Mouse (Mus musculus): ENCODE measurements around the gene Swap70. TPM values are rescaled to one million over a fixed set of nuclear protein-coding genes. Genes with fewer than 3 reads are reported as not detected.

Swap70 gene
- polyA plus RNA-seq (2016; fragmentation: Nextera tagmentation; extraction: Ambion mirVana), result 22.2 and 24.0 TPM in 2 replicates

DNA sequence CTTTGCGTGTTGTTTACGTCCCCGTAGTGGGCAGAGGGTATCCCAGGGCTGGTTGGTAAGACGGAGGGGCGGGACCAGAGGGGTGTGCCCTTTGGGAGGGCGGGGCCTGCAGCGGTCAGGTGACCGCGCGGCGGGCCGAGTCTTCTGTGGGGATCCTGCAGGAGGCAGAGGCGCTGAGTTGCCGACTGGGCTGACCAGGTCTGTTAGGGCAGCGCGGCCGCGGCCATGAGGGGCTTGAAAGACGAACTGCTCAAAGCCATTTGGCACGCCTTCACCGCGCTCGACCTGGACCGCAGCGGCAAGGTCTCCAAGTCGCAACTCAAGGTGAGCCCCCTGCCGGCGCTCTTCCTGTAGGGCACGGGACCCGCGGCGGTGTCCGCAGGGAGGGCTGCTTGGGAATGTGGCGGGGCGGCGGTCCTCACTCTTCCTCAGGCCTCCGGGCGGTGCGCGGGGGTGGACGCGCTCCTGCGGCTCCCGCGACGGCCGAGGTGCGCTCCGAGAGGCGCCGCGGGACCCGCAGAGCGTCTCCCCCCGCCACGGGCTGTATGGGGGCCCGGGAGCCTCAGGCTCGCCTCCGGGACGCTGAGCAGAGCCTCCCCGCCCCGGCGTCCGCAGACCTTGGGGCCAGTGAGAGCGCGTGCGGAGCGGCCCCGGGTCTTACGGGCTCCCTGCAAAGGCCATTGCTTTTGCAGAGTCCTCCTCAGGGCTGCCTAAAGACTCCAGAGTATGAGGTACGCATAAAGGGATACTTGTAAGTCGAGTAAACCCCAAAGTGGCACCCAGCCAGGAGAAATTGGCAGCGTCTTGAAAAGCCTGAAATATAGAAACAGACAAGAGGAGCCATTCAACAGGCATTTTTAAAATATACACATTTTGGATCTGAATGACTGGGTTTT, at the start of gene Swap70:
TSS of gene Swap70 (plus strand) at position 126 of the 896 bp plus-strand sequence.
- Histone ChIP-seq H3K9me3 (no peaks in the 10 kb centered on the region), H3K4me1 (0 out of 2 replicates have a peak, but pooled peaks cover 9% of the 10 kb centered on the region), H3K27ac (peak within 1 kb of the TSS; percentile 80), H3K4me2 (peak within 1 kb of the TSS; percentile 67), H3K36me3 (replicated peaks) (peaks cover 9% of the 10 kb centered on the region; the same call in 1 of the 2 replicates), H3K9ac (peak within 1 kb of the TSS; percentile 70), H3K4me3 (replicated peaks) (peak within 1 kb of the TSS; percentile 64), H3K27me3 (no peaks in the 10 kb centered on the region)
- under 1% methylated on average over 73 of the region's 73 CpGs for WGBS
- ATAC-seq (ENCODE audit: low FRiP score), result peak; percentile 98

DNA sequence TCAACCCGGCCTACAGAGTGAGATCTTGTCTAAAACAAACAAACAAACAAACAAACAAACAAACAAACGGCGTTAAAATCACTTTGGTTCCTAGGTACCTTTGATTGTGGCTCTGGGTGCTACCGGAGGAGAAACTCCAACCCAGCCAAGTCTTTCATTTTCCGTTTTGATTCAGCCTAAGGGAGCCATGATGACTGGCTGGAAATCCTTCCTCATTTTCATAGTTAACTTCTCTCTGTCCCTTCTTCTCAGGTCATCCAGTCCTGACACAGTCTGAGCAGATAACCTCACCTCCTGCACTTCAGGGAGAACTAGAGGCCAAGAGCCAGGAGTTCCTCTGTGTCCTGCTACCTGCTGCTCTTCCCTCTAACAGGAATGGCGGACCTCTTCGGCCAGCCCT, 42.3 kb upstream of the Swap70 start:
- Histone ChIP-seq H3K36me3 (replicated peaks) (no peaks in the 10 kb centered on the region), H3K27ac (no peak overlapping the region), H3K9ac (no peak overlapping the region), H3K9me3 (no peaks in the 10 kb centered on the region), H3K4me2 (no peak overlapping the region), H3K27me3 (no peaks in the 10 kb centered on the region), H3K4me1 (no peaks in the 10 kb centered on the region), H3K4me3 (replicated peaks) (no peak overlapping the region)
- 90% methylated on average over 7 of the region's 7 CpGs for WGBS
- ATAC-seq (ENCODE audit: low FRiP score), result no peak

DNA sequence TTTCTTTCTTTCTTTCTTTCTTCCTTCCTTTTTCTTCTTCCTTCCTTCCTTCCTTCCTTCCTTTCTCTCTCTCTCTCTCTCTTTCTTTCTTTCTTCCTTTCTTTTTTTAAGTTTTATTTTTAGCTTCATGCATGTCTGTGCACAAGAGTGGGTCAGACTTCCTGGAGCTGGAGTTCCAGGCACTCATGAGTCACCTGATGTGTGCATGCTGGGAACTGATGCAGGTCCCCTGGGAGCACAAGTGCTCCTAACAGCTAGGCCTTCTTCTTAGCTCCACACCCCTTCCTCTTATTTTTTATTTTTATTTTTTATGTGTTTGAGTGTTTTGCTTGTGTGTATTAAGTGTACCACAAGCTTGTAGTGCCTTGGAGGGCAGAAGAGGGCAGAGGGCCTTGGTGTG, 40.9 kb upstream of the Swap70 start:
- no peaks in the 10 kb centered on the region for H3K4me1 ChIP-seq
- H3K4me3 ChIP-seq (replicated peaks), result no peak overlapping the region
- H3K9ac ChIP-seq, result no peak overlapping the region
- no peaks in the 10 kb centered on the region for H3K27me3 ChIP-seq
- H3K9me3 ChIP-seq, result no peaks in the 10 kb centered on the region
- no peak for ATAC-seq (ENCODE audit: low FRiP score)
- no peaks in the 10 kb centered on the region for H3K36me3 ChIP-seq (replicated peaks)
- no peak overlapping the region for H3K4me2 ChIP-seq
- H3K27ac ChIP-seq, result no peak overlapping the region

DNA sequence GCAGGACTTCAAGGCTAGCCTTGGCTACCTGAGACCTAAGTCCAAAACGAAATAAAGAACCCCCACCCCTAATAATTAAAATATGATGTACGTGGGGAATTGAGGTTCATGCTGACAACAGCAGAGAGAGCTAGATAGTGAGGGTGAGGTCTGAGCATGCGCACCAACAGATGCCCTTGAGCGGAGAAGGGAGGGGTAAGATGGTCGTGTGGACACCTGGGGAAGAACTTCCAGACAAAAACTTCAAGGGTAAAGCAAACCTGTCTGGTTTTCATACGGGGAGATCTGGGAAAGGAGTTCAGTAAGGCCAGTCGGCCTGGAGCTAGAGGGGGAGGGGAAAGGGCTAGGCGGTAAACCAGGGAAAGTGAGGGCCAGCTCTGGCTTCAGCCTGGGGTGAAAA, 40.1 kb upstream of the Swap70 start:
- WGBS, result 63% methylated on average over 8 of the region's 8 CpGs
- Histone ChIP-seq H3K27me3 (no peaks in the 10 kb centered on the region), H3K9ac (no peak overlapping the region), H3K4me1 (no peaks in the 10 kb centered on the region), H3K36me3 (replicated peaks) (no peaks in the 10 kb centered on the region), H3K4me2 (no peak overlapping the region), H3K9me3 (no peaks in the 10 kb centered on the region), H3K4me3 (replicated peaks) (no peak overlapping the region), H3K27ac (no peak overlapping the region)
- ATAC-seq (ENCODE audit: low FRiP score), result no peak

DNA sequence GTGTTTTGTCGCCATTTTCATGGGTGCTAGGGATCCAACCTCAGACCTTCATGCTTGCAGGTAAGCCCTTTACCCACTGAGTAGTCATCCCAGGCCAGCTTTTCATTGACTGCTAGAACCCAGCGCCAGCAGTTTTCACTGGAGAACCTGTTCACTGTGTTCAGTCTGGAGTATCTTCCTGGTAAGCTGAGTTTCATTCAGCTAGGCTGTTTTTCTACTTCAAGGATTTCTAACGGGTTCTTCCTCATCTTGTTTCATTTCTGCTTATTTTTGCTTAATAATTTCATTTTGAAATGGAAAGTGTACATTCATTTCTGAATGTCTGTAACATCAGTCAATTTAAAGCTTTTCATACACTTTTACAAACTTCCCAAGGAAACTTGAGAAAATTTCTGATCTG, 36.9 kb upstream of the Swap70 start:
- 92% methylated on average over 3 of the region's 3 CpGs for WGBS
- Histone ChIP-seq H3K9me3 (no peaks in the 10 kb centered on the region), H3K4me3 (replicated peaks) (no peak overlapping the region), H3K9ac (no peak overlapping the region), H3K27ac (no peak overlapping the region), H3K27me3 (no peaks in the 10 kb centered on the region), H3K4me1 (no peaks in the 10 kb centered on the region), H3K36me3 (replicated peaks) (no peaks in the 10 kb centered on the region), H3K4me2 (no peak overlapping the region)
- ATAC-seq (ENCODE audit: low FRiP score), result no peak

DNA sequence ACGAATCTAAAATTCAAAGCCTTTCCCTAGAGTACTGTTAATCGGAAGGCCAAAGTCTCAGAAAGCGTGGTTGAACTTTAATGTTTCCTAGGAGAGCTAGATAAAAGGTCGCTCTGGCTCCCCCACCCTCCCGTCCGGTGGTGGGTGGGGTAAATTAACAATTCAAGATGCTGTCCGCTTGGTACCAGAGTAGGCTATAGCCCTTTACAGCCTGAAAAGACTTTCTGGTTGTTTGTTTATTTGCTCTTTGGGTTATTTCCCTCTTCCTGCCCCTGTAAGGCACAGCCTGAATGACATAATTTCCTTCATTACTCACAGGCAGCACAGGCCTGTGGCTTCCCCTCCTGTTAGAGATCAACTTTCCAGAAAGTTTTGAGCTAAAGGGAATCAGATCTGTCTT, 31.6 kb upstream of the Swap70 start:
- ATAC-seq (ENCODE audit: low FRiP score), result no peak
- no peak overlapping the region for H3K4me3 ChIP-seq (replicated peaks)
- H3K4me1 ChIP-seq, result no peaks in the 10 kb centered on the region; the same call in 1 of the 2 replicates
- 75% methylated on average over 7 of the region's 7 CpGs for WGBS
- H3K27ac ChIP-seq, result no peak overlapping the region
- H3K9me3 ChIP-seq, result no peaks in the 10 kb centered on the region
- H3K36me3 ChIP-seq (replicated peaks), result no peaks in the 10 kb centered on the region
- H3K4me2 ChIP-seq, result no peak overlapping the region
- H3K9ac ChIP-seq, result no peak overlapping the region
- H3K27me3 ChIP-seq, result no peaks in the 10 kb centered on the region

DNA sequence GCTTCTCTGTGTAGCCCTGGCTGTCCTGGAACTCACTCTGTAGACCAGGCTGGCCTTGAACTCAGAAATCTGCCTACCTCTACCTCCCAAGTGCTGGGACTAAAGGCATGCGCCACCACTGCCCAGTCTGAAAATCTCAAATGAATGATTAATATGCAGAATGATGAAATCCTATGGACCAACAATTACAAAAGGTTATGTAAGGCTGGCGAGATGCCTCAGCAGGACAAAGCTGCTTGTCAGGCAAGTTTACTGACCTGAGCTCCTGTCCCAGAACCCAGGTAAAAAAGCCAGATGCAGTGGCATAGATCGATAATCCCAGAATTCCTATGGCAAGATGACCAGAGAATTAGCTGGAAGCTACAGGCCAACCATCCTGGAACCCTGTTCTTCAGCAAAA, 28.3 kb upstream of the Swap70 start:
- no peak overlapping the region for H3K4me3 ChIP-seq (replicated peaks)
- no peak overlapping the region for H3K27ac ChIP-seq
- H3K4me1 ChIP-seq, result no peaks in the 10 kb centered on the region; the same call in 1 of the 2 replicates
- 95% methylated on average over 3 of the region's 3 CpGs for WGBS
- no peaks in the 10 kb centered on the region for H3K36me3 ChIP-seq (replicated peaks)
- no peak for ATAC-seq (ENCODE audit: low FRiP score)
- no peaks in the 10 kb centered on the region for H3K27me3 ChIP-seq
- H3K4me2 ChIP-seq, result no peak overlapping the region
- no peak overlapping the region for H3K9ac ChIP-seq
- H3K9me3 ChIP-seq, result no peaks in the 10 kb centered on the region

DNA sequence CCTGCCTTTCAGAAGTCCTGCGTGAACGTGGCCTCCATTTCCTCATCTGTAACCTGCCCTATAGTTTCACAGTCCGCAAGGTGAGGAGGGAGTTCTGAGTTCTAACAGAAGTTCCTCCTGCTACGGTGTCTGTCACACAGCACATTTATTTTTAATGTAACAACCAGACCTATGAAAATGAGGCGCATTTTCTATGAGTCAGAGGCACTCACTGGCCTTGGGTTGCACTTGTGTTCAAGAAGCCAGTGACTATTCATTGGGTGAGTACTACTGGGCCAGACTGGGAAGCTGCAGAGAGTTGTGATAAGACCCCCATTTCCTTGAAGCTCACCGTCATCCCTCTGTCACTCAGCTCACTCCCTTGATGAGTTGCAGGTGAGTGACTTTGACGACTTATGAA, 24.3 kb upstream of the Swap70 start:
- WGBS, result 89% methylated on average over 7 of the region's 7 CpGs

DNA sequence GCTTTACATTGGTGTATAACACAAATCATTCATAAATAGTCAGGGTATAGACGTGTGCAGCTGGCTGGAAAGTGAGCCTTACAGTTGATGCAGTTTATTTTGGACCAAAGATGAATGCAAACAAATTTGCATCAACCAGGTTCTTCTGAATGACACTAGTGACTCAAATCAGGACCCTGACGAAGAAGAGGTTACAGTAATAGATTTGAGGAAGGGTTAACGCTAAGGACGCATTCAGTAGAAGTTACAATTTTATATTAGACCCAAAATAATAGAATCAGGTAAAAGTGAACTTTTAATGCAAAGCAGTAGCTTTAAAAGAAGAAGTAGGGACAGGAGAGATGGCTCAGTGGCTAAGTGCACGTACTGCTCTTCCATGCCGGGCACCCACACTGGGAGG, 19.6 kb upstream of the Swap70 start:
- ATAC-seq (ENCODE audit: low FRiP score), result no peak
- WGBS, result 93% methylated on average over 6 of the region's 6 CpGs
- Histone ChIP-seq H3K9me3 (peaks cover 3% of the 10 kb centered on the region), H3K27me3 (no peaks in the 10 kb centered on the region), H3K4me2 (no peak overlapping the region), H3K36me3 (replicated peaks) (no peaks in the 10 kb centered on the region), H3K4me3 (replicated peaks) (no peak overlapping the region), H3K9ac (no peak overlapping the region), H3K27ac (no peak overlapping the region), H3K4me1 (no peaks in the 10 kb centered on the region)

More for the DNA sequence above, 24.3 kb upstream of the Swap70 start:
- Histone ChIP-seq H3K27ac (no peak overlapping the region), H3K4me2 (no peak overlapping the region), H3K9me3 (no peaks in the 10 kb centered on the region), H3K27me3 (no peaks in the 10 kb centered on the region), H3K9ac (no peak overlapping the region), H3K4me1 (no peaks in the 10 kb centered on the region; the same call in 1 of the 2 replicates), H3K4me3 (replicated peaks) (no peak overlapping the region), H3K36me3 (replicated peaks) (no peaks in the 10 kb centered on the region)
- ATAC-seq (ENCODE audit: low FRiP score), result no peak

DNA sequence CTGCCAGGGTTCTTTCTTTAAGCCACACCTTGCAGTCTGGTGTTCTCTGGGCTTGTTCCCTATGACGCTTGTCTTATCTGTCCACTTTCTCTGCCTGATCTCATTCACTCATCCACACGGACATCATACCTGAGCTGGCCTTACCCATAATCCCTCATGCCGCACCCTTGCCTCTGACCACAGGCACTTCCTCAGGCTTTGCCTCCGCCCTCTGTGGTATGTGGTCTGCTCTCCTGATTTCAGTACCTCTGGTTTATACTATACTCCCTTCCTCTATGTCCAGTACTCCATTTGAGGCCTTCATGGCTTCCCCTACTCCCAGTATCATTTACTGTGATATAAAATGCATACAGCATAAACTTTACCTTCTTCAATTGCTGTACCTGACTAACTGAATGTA, 17.3 kb upstream of the Swap70 start:
- 95% methylated on average over 4 of the region's 4 CpGs for WGBS
- Histone ChIP-seq H3K27me3 (no peaks in the 10 kb centered on the region), H3K4me1 (no peaks in the 10 kb centered on the region), H3K36me3 (replicated peaks) (no peaks in the 10 kb centered on the region), H3K27ac (no peak overlapping the region), H3K9ac (no peak overlapping the region), H3K9me3 (peaks cover 8% of the 10 kb centered on the region), H3K4me3 (replicated peaks) (no peak overlapping the region), H3K4me2 (no peak overlapping the region)
- ATAC-seq (ENCODE audit: low FRiP score), result no peak

DNA sequence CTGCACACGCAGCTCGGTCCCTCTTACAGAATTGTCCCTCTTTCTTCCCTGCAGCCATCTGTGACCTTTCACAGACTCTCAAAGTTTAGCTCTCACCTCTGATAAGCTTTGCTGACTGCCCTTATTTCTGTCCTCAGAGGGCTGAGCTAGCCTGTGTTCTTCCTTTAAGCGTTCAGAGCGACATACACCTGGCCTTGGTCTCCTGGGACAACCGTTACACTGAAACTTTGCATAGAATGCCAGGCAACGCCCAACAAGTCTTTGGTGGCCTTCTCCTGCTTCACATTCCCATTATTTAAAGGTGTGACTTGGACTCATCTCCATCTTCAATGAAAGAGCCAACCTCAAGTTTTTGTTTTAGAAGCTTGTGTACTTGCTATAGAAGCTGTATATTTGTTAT, 13.2 kb upstream of the Swap70 start:
- Histone ChIP-seq H3K36me3 (replicated peaks) (no peaks in the 10 kb centered on the region), H3K9me3 (peaks cover 8% of the 10 kb centered on the region), H3K27ac (no peak overlapping the region), H3K4me2 (no peak overlapping the region), H3K4me1 (no peaks in the 10 kb centered on the region), H3K9ac (no peak overlapping the region), H3K27me3 (no peaks in the 10 kb centered on the region), H3K4me3 (replicated peaks) (no peak overlapping the region)
- ATAC-seq (ENCODE audit: low FRiP score), result no peak
- 91% methylated on average over 6 of the region's 6 CpGs for WGBS

DNA sequence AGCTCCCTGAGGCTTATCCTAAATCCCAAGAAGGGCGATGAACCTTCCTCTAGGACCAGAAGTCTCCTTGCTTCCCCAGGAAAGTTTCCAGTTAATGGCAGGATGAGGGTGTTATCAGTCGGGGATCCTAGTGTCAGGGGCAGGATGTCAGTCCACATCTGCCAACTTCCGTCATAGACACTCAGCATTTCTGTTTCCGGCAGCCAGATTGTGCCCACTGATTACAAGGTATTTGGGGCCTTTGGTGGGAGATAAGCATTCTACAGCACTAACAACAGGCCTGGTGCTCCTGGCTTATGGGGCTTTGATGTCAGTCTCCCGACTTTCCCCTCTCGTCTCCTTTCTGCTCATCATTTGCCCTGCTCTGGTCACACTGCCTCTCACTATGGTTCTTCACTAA, 12.1 kb upstream of the Swap70 start:
- Histone ChIP-seq H3K36me3 (replicated peaks) (no peaks in the 10 kb centered on the region), H3K9me3 (peaks cover 8% of the 10 kb centered on the region), H3K4me3 (replicated peaks) (no peak overlapping the region), H3K27me3 (no peaks in the 10 kb centered on the region), H3K9ac (no peak overlapping the region), H3K4me1 (no peaks in the 10 kb centered on the region), H3K4me2 (no peak overlapping the region), H3K27ac (no peak overlapping the region)
- 85% methylated on average over 6 of the region's 6 CpGs for WGBS
- no peak for ATAC-seq (ENCODE audit: low FRiP score)

DNA sequence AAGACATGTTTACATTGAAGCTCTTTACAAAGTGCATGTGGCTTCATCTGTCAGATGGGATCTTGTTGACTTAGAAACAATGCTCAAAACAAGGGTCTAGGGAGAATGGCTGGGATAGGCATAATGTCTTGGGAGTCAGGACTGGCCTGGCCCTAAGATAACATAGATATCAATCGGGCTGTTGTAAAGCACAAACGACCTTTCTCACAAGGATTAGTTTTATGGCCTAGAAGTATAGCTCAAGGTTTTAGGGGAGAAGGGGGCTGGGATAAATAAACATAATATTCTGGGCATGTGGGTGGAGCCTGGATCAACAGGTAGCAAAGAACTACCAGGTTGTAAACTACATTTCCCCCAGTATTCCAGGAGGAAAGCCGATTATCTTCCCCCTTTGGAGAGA, 10.5 kb upstream of the Swap70 start:
- Histone ChIP-seq H3K27me3 (no peaks in the 10 kb centered on the region), H3K9ac (no peak overlapping the region), H3K4me2 (no peak overlapping the region), H3K9me3 (peaks cover 8% of the 10 kb centered on the region), H3K4me3 (replicated peaks) (no peak overlapping the region), H3K27ac (no peak overlapping the region), H3K36me3 (replicated peaks) (no peaks in the 10 kb centered on the region), H3K4me1 (no peaks in the 10 kb centered on the region)
- 84% methylated on average over 3 of the region's 3 CpGs for WGBS
- ATAC-seq (ENCODE audit: low FRiP score), result no peak
